Mouse (Mus musculus): ENCODE measurements around the gene 4931409K22Rik. TPM values are rescaled to one million over a fixed set of nuclear protein-coding genes. Genes with fewer than 3 reads are reported as not detected.
"Not testable (repeated sequence)": the region's sequence is repeated elsewhere in the genome, so short reads cannot be mapped to it uniquely, and the experiment has no call there.

4931409K22Rik gene
- polyA plus RNA-seq, 1 experiment from 2014 or later: not detected

- WGBS: under 1% methylated on average over 48 of the region's 48 CpGs
- Histone ChIP-seq H3K27me3 (ENCODE audit: control insufficient read depth, insufficient read depth, low read length) (no peaks in the 10 kb centered on the region), H3K4me2 (ENCODE audit: low read depth, low read length) (peak within 1 kb of the TSS; percentile 71), H3K9me3 (replicated peaks; ENCODE audit: control insufficient read depth, low read length) (no peaks in the 10 kb centered on the region), H3K9ac (replicated peaks; ENCODE audit: low read length) (peak within 1 kb of the TSS; percentile 80), H3K4me1 (ENCODE audit: control insufficient read depth, insufficient read depth, low read length) (no peaks in the 10 kb centered on the region), H3K4me3 (ENCODE audit: low read depth, low read length) (peak within 1 kb of the TSS; percentile 79), H3K27ac (replicated peaks; ENCODE audit: low read depth, low read length) (peak within 1 kb of the TSS; percentile 73), H3K36me3 (replicated peaks; ENCODE audit: control insufficient read depth, insufficient read depth, low read depth, low read length) (peaks cover 5% of the 10 kb centered on the region)
- DNase-seq (ENCODE audit: low spot score) (peak; percentile 100), ATAC-seq (replicated peaks; ENCODE audit: insufficient number of reproducible peaks, low FRiP score, low TSS enrichment, low read depth) (peak; percentile 96)
These were observed 20.7 kb upstream of the 4931409K22Rik start, which contains the start of gene Abcf2 for GRCm38 (mm10) chr5:24577183-24577929. Abcf2 (minus strand) TSS chr5:24577467.

- peak; percentile 34 for ATAC-seq (replicated peaks; ENCODE audit: insufficient number of reproducible peaks, low FRiP score, low TSS enrichment, low read depth)
- peak overlapping the region; percentile 80 for H3K9ac ChIP-seq (replicated peaks; ENCODE audit: low read length)
- WGBS: under 1% methylated on average over 32 of the region's 32 CpGs
- no peaks in the 10 kb centered on the region for H3K27me3 ChIP-seq (ENCODE audit: control insufficient read depth, insufficient read depth, low read length)
- H3K4me3 ChIP-seq (ENCODE audit: low read depth, low read length): peak overlapping the region; percentile 79
- peak overlapping the region; percentile 71 for H3K4me2 ChIP-seq (ENCODE audit: low read depth, low read length)
- peak overlapping the region; percentile 73 for H3K27ac ChIP-seq (replicated peaks; ENCODE audit: low read depth, low read length)
- DNase-seq (ENCODE audit: low spot score): peak; percentile 38
- no peaks in the 10 kb centered on the region for H3K4me1 ChIP-seq (ENCODE audit: control insufficient read depth, insufficient read depth, low read length)
- H3K36me3 ChIP-seq (replicated peaks; ENCODE audit: control insufficient read depth, insufficient read depth, low read depth, low read length): peaks cover 8% of the 10 kb centered on the region
- no peaks in the 10 kb centered on the region for H3K9me3 ChIP-seq (replicated peaks; ENCODE audit: control insufficient read depth, low read length)
These were observed 20.2 kb upstream of the 4931409K22Rik start for GRCm38 (mm10) chr5:24576801-24577182.

GRCm38 (mm10) chr5:24575948-24576347 lies 19.3 kb upstream of the 4931409K22Rik start:
- no peak overlapping the region for H3K27ac ChIP-seq (replicated peaks; ENCODE audit: low read depth, low read length)
- H3K27me3 ChIP-seq (ENCODE audit: control insufficient read depth, insufficient read depth, low read length): no peaks in the 10 kb centered on the region
- no peak for ATAC-seq (replicated peaks; ENCODE audit: insufficient number of reproducible peaks, low FRiP score, low TSS enrichment, low read depth)
- H3K4me2 ChIP-seq (ENCODE audit: low read depth, low read length): peak overlapping the region; percentile 71; the same call in 1 of the 2 replicates
- no peaks in the 10 kb centered on the region for H3K4me1 ChIP-seq (ENCODE audit: control insufficient read depth, insufficient read depth, low read length)
- H3K36me3 ChIP-seq (replicated peaks; ENCODE audit: control insufficient read depth, insufficient read depth, low read depth, low read length): peaks cover 12% of the 10 kb centered on the region
- no peak for DNase-seq (ENCODE audit: low spot score)
- no peaks in the 10 kb centered on the region for H3K9me3 ChIP-seq (replicated peaks; ENCODE audit: control insufficient read depth, low read length)
- peak overlapping the region; percentile 79; the same call in 1 of the 2 replicates for H3K4me3 ChIP-seq (ENCODE audit: low read depth, low read length)
- 76% methylated on average over 1 of the region's 1 CpGs for WGBS
- H3K9ac ChIP-seq (replicated peaks; ENCODE audit: low read length): no peak overlapping the region; the same call in 1 of the 2 replicates

GRCm38 (mm10) chr5:24555335-24555734 lies 1.3 kb downstream of the 4931409K22Rik start:
- not testable (repeated sequence) for H3K4me1 ChIP-seq (ENCODE audit: control insufficient read depth, insufficient read depth, low read length); H3K36me3 ChIP-seq (replicated peaks; ENCODE audit: control insufficient read depth, insufficient read depth, low read depth, low read length); H3K27ac ChIP-seq (replicated peaks; ENCODE audit: low read depth, low read length); H3K4me3 ChIP-seq (ENCODE audit: low read depth, low read length); H3K4me2 ChIP-seq (ENCODE audit: low read depth, low read length); DNase-seq (ENCODE audit: low spot score); H3K9ac ChIP-seq (replicated peaks; ENCODE audit: low read length); H3K9me3 ChIP-seq (replicated peaks; ENCODE audit: control insufficient read depth, low read length); H3K27me3 ChIP-seq (ENCODE audit: control insufficient read depth, insufficient read depth, low read length); ATAC-seq (replicated peaks; ENCODE audit: insufficient number of reproducible peaks, low FRiP score, low TSS enrichment, low read depth)
- 93% methylated on average over 7 of the region's 7 CpGs for WGBS

GRCm38 (mm10) chr5:24553621-24554244 lies 2.9 kb downstream of the 4931409K22Rik start:
- ATAC-seq (replicated peaks; ENCODE audit: insufficient number of reproducible peaks, low FRiP score, low TSS enrichment, low read depth) (no peak), DNase-seq (ENCODE audit: low spot score) (peak; percentile 74)
- H3K4me3 ChIP-seq (ENCODE audit: low read depth, low read length): no peak overlapping the region
- 51% methylated on average over 5 of the region's 5 CpGs for WGBS
- no peaks in the 10 kb centered on the region for H3K27me3 ChIP-seq (ENCODE audit: control insufficient read depth, insufficient read depth, low read length)
- no peaks in the 10 kb centered on the region for H3K9me3 ChIP-seq (replicated peaks; ENCODE audit: control insufficient read depth, low read length)
- no peak overlapping the region for H3K9ac ChIP-seq (replicated peaks; ENCODE audit: low read length)
- no peak overlapping the region for H3K4me2 ChIP-seq (ENCODE audit: low read depth, low read length)
- no peak overlapping the region for H3K27ac ChIP-seq (replicated peaks; ENCODE audit: low read depth, low read length)
- H3K4me1 ChIP-seq (ENCODE audit: control insufficient read depth, insufficient read depth, low read length): no peaks in the 10 kb centered on the region
- H3K36me3 ChIP-seq (replicated peaks; ENCODE audit: control insufficient read depth, insufficient read depth, low read depth, low read length): no peaks in the 10 kb centered on the region

- H3K27ac ChIP-seq (replicated peaks; ENCODE audit: low read depth, low read length): no peak overlapping the region
- no peaks in the 10 kb centered on the region for H3K4me1 ChIP-seq (ENCODE audit: control insufficient read depth, insufficient read depth, low read length)
- no peaks in the 10 kb centered on the region for H3K36me3 ChIP-seq (replicated peaks; ENCODE audit: control insufficient read depth, insufficient read depth, low read depth, low read length)
- WGBS: 53% methylated on average over 2 of the region's 2 CpGs
- no peak overlapping the region; the same call in 1 of the 2 replicates for H3K9ac ChIP-seq (replicated peaks; ENCODE audit: low read length)
- no peaks in the 10 kb centered on the region for H3K9me3 ChIP-seq (replicated peaks; ENCODE audit: control insufficient read depth, low read length)
- DNase-seq (ENCODE audit: low spot score): no peak
- no peaks in the 10 kb centered on the region for H3K27me3 ChIP-seq (ENCODE audit: control insufficient read depth, insufficient read depth, low read length)
- ATAC-seq (replicated peaks; ENCODE audit: insufficient number of reproducible peaks, low FRiP score, low TSS enrichment, low read depth): no peak
- no peak overlapping the region for H3K4me3 ChIP-seq (ENCODE audit: low read depth, low read length)
- H3K4me2 ChIP-seq (ENCODE audit: low read depth, low read length): no peak overlapping the region
These were observed 5.3 kb downstream of the 4931409K22Rik start for GRCm38 (mm10) chr5:24551317-24551688.

GRCm38 (mm10) chr5:24550598-24551316 lies 5.9 kb downstream of the 4931409K22Rik start:
- H3K4me1 ChIP-seq (ENCODE audit: control insufficient read depth, insufficient read depth, low read length): no peaks in the 10 kb centered on the region
- H3K9ac ChIP-seq (replicated peaks; ENCODE audit: low read length): no peak overlapping the region; the same call in none of the 2 replicates
- no peak overlapping the region for H3K27ac ChIP-seq (replicated peaks; ENCODE audit: low read depth, low read length)
- H3K9me3 ChIP-seq (replicated peaks; ENCODE audit: control insufficient read depth, low read length): no peaks in the 10 kb centered on the region
- ATAC-seq (replicated peaks; ENCODE audit: insufficient number of reproducible peaks, low FRiP score, low TSS enrichment, low read depth) (peak; percentile 57; the same call in 1 of the 2 replicates), DNase-seq (ENCODE audit: low spot score) (peak; percentile 45)
- H3K4me2 ChIP-seq (ENCODE audit: low read depth, low read length): no peak overlapping the region
- H3K36me3 ChIP-seq (replicated peaks; ENCODE audit: control insufficient read depth, insufficient read depth, low read depth, low read length): no peaks in the 10 kb centered on the region
- no peak overlapping the region for H3K4me3 ChIP-seq (ENCODE audit: low read depth, low read length)
- H3K27me3 ChIP-seq (ENCODE audit: control insufficient read depth, insufficient read depth, low read length): no peaks in the 10 kb centered on the region
- WGBS: 32% methylated on average over 26 of the region's 26 CpGs
